8 mouse cellular contexts compared by ENCODE assay signal in the genomic region with DNA sequence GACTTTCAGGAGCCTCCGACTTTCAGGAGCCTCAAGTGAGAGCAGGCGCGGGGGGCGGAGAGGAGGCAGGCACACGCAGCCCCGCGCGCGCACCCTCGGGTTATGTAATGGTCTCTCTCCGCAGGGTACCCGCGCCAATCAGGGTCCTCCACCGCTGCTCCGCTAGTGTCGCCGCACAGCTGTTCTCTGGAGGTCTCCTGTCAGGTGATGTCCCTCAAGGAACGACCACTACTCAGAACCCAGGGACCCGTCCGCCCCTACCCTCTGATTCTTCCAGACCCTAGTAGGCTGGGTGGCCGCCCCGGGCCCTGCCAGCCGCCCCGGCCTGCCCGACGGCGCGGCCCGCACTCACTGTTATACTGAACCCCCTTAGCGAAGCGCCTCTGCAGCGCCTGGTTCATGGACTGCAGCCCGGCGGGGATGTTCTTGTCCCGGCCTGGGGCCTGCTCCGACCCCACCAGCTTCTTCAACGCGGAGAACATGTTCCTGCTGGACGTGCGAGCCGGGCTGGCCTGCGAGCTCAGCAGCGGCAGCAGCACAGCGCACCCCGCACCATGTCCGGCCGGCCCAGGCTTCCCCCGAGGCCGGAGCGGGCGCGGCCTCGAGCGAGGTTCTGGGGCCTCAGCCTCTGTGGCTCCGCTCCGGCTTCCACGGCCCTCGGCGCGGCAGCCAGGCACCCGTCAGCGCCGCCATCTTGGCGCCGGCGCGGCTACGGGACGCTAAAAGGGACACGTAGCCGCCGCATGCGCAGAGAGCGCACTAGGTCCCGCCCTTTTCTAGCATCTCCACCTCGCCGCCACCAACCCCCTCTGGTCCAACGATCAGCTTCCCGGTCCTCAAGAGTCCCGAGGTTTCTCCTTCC. TPM values are rescaled to one million over a fixed set of nuclear protein-coding genes. Genes with fewer than 3 reads are reported as not detected.
DNase-seq lines count a peak whose midpoint lies in the region; ATAC-seq and TF ChIP-seq lines count a peak whose summit lies in the region.

Gene Rabl6 (minus strand): TSS at position 761 of the 862 bp plus-strand sequence.

- no peak for TF ChIP-seq POLR2A in bone marrow macrophage, adult 2 months (IDR thresholded peaks at IDR 0.05; ENCODE audit: borderline replicate concordance, low read depth, low read length)
- TF ChIP-seq POLR2A in embryonic fibroblast, embryonic 13.5 days (IDR thresholded peaks at IDR 0.05; ENCODE audit: low read depth, low read length): peak; percentile 84

- no peaks in the 10 kb centered on the region for H3K9me3 ChIP-seq in heart, embryonic 10.5 days
- H3K9me3 ChIP-seq in kidney, embryonic 15.5 days (replicated peaks): no peaks in the 10 kb centered on the region

- peaks cover 14% of the 10 kb centered on the region for H3K4me1 ChIP-seq in bone marrow macrophage, adult 2 months (ENCODE audit: control insufficient read depth, insufficient read depth, low read length)
- no peaks in the 10 kb centered on the region for H3K4me1 ChIP-seq in embryonic fibroblast, embryonic 13.5 days (ENCODE audit: control insufficient read depth, insufficient read depth, low read length)
- H3K4me1 ChIP-seq in heart, embryonic 10.5 days: peaks cover 18% of the 10 kb centered on the region
- peaks cover 20% of the 10 kb centered on the region for H3K4me1 ChIP-seq in kidney, embryonic 15.5 days

- H3K4me3 ChIP-seq in bone marrow macrophage, adult 2 months (ENCODE audit: insufficient read depth, low read length): peak within 1 kb of the TSS; percentile 90
- H3K4me3 ChIP-seq in embryonic fibroblast, embryonic 13.5 days (ENCODE audit: insufficient read depth, low read length): peak within 1 kb of the TSS; percentile 88
- H3K4me3 ChIP-seq in heart, embryonic 10.5 days: peak within 1 kb of the TSS; percentile 94
- peak within 1 kb of the TSS; percentile 79 for H3K4me3 ChIP-seq in kidney, embryonic 15.5 days (replicated peaks)

- DNase-seq in A20 (ENCODE audit: low read depth, low spot score) (peak; percentile 94), liver (peak; percentile 88)
- DNase-seq in heart, embryonic 10.5 days (ENCODE audit: low spot score): peak; percentile 90
- DNase-seq in spleen, postnatal 4 days (ENCODE audit: low spot score in 2 of 2): peak; percentile 83 to 93

- ATAC-seq in kidney, embryonic 15.5 days (replicated peaks; ENCODE audit: low FRiP score): peak; percentile 92
- ATAC-seq in monocyte, adult 5-6 weeks (replicated peaks; ENCODE audit: insufficient number of reproducible peaks, low FRiP score, low TSS enrichment, poor library complexity, severe bottlenecking): peak; percentile 85

- H3K36me3 ChIP-seq in heart, embryonic 10.5 days: peaks cover 11% of the 10 kb centered on the region; the same call in 1 of the 2 replicates
- peaks cover 12% of the 10 kb centered on the region for H3K36me3 ChIP-seq in kidney, embryonic 15.5 days

- under 1% methylated on average over 80 of the region's 80 CpGs for WGBS in heart, embryonic 10.5 days
- under 1% methylated on average over 80 of the region's 80 CpGs for WGBS in kidney, embryonic 15.5 days

- H3K4me2 ChIP-seq in kidney, embryonic 15.5 days: peak within 1 kb of the TSS; percentile 58

- peaks cover 43% of the 10 kb centered on the region for H3K27me3 ChIP-seq in heart, embryonic 10.5 days (ENCODE audit: insufficient read depth, poor library complexity, severe bottlenecking)
- H3K27me3 ChIP-seq in kidney, embryonic 15.5 days: no peaks in the 10 kb centered on the region

- H3K27ac ChIP-seq in bone marrow macrophage, adult 2 months (ENCODE audit: insufficient read depth, low read depth, low read length): peak within 1 kb of the TSS; percentile 53
- H3K27ac ChIP-seq in embryonic fibroblast, embryonic 13.5 days (ENCODE audit: insufficient read depth, low read length): peak within 1 kb of the TSS; percentile 55; the same call in 1 of the 2 replicates
- H3K27ac ChIP-seq in heart, embryonic 10.5 days: peak within 1 kb of the TSS; percentile 98
- peak within 1 kb of the TSS; percentile 92 for H3K27ac ChIP-seq in kidney, embryonic 15.5 days

- H3K9ac ChIP-seq in kidney, embryonic 15.5 days: peak within 1 kb of the TSS; percentile 81

- TF ChIP-seq CTCF in bone marrow macrophage, adult 2 months (IDR thresholded peaks at IDR 0.05; ENCODE audit: low read depth, low read length): no peak
- no peak for TF ChIP-seq CTCF in embryonic fibroblast, embryonic 13.5 days (IDR thresholded peaks at IDR 0.05; ENCODE audit: borderline replicate concordance, insufficient read depth, low read length)

RNA-seq across cellular contexts. Expression of gene Rabl6, which starts in this region (rescaled TPM):
- polyA plus RNA-seq in bone marrow macrophage, adult 2 months (2012; ENCODE audit: insufficient read depth, insufficient read length, missing spikeins): 76.0 and 76.9 TPM in 2 replicates
- 51.0 and 63.2 TPM in 2 replicates for polyA plus RNA-seq in embryonic fibroblast, embryonic 13.5 days (2011; ENCODE audit: insufficient read length, low read depth, missing spikeins)
- polyA plus RNA-seq in heart, embryonic 10.5 days (2016; fragmentation: Nextera tagmentation; extraction: Ambion mirVana): 57.9 and 69.6 TPM in 2 replicates
- 72.8 and 74.7 TPM in 2 replicates for polyA plus RNA-seq in kidney, embryonic 15.5 days (2015; fragmentation: Nextera tagmentation; extraction: Ambion mirVana)
- total RNA-seq in monocyte, adult 5-6 weeks (2017): 42.7 to 71.6 TPM (median 51.7 TPM) in 3 replicates

Comparison
In these comparisons a context has a peak if more than half of its experiments do, and no peak if none do; other contexts are left out.
1. Peak in every context shown above with its lines: DNase-seq, ATAC-seq, H3K4me3 ChIP-seq and H3K27ac ChIP-seq.